Mouse (Mus musculus) inflammation-experienced regulatory T-cells, adult 6 months (primary cell): ENCODE results near the gene Pik3ap1. TPM values are rescaled to one million over a fixed set of nuclear protein-coding genes. Genes with fewer than 3 reads are reported as not detected.

ENCODE experiments used
- ATAC-seq: one replicate; pipeline ENCODE4 v1.8.0; 2017
- polyA plus RNA-seq, 3 experiments: library from polyadenylated mRNA; unstranded; fragments of 100-300 nt; shearing (Covaris generic); gene quantifications; one replicate each; pipeline ENCODE4 v1.2.1; 2017

Gene Pik3ap1
- polyA plus RNA-seq, 3 experiments from 2014 or later, result 2.5 to 5.5 (median 3.8) TPM

DNA sequence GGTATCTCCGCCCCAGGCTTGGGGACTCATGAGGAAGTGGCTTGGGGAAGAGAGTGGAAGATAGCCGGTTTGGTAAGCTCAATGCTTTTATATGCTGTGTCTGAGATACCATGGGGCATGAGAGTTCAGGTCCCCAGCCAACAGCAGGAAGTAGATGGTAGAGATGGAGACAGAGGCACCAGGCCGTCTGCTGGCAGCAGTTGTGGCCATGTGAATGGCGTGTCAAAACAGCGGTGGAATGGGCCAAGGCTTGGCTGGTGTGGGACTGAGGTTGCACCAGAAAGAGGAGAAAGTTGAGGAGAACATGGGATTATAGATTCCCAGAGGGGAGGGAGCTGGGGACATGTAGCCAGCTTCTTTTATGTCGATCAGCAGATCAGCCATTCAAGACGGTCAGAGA lies 106.3 kb downstream of the Pik3ap1 start:
- no peak for ATAC-seq

DNA sequence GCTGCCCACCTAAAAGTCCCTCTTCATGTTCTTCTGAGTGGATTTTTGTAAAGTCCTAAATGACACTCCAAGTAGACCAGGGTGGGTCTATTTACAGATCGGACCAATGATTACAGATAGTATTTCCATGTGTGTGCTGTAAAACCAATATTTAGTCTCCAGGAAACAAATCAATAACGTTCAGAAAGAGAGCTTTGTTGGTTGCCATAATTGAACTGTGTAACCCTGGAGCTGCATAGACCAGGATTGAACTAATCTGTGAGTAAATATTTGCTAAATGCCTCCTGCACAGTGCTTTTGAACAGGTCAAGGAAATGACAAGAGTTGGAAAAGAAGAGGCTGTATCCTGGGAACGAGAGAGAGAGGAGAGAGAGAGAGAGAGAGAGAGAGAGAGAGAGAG lies 109.3 kb downstream of the Pik3ap1 start:
- ATAC-seq, result no peak

DNA sequence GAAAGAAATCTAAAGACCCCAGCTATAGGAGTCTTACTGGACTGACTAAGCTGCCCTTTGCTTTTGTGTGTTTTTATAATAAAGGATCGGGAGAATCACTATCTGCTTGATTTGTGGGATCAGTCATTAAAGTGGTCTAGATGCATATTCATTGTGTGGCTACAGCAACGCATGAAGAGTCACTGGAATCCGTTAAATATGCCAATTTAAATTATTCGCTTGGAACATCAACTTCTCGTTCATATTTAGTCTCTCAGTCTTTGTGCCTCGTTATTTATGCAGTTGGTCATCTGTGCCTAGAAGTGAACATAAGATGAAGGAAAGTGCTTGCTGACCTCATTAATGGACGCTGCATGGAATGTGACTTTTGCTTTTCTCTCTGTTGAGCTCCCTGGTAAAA lies 114.0 kb downstream of the Pik3ap1 start:
- ATAC-seq, result no peak

DNA sequence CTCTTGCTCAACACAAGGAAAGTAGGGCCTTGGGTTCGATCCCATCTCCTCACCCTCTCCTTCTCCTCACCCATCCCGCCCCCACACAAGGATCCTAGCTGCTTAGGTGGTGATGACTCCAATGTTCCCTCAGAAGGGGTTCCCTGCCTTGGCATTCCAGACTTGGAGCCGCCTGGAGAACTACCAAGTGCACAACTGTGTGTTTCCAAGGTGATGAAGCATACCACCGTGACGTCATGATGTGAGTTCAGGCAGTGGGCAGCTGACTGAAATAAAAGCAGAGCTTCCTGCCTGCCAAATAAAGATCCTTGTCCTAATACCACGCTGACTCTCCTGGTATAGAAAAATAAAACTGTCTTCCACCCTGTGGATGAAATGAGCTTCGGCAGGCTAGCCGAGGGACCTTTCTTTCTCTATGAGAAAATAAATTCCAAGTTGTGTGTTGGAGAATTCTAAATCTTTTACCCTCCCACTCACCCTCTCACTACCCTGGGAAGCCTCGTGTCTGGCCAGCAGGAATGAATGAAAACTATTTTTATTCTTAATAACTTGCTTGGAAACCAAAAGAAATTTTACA lies 114.7 kb downstream of the Pik3ap1 start:
- ATAC-seq, result no peak

DNA sequence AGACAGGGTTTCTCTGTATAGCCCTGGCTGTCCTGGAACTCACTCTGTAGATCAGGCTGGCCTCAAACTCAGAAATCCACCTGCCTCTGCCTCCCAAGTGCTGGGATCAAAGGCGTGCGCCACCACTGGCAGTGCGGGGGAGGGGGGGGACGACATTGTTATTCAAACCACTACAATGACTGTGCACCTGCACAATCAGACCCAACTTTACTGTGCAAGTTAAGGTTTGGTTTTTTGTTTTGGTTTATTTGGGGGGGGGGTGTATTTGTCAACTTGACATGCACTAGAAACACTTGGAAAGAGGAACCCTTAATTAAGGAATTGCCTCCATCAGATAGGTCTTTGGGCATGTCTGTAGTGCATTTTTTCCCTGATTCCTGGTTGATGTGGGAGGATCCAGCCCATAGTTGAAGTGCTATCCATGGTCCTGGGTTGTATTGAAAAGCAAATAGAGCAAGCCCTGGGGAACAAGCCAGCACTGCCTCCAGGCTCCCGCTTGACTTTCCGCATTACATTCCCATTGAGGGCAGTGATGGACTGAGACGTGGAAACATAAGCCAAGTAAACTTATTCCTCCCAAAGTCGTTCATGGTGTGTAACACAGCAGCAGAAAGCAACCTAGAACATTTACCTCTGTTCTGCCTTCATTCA lies 118.5 kb downstream of the Pik3ap1 start:
- no peak for ATAC-seq

DNA sequence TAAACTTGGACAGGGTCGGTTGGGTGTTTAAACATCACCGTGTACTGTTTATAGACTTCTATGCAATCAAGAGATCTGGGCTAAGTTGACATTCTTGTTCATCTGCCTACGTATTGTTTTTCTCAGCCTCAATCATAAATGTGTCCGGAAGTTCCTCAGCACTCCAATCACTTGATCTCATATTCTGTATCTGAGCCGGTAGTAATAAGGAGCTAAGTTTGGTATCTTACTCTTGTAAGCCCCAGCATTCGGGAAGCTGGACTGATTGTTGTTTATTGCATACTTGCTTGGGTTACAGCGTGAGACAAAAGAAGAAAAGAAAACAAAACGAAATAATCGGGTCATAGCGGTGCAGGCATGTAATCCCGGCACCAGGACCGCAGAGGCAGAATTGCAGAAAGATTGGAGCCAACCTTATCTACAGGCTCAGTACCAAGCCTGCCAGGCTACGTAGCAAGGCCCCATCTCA lies 120.5 kb downstream of the Pik3ap1 start:
- peak; percentile 60 for ATAC-seq

DNA sequence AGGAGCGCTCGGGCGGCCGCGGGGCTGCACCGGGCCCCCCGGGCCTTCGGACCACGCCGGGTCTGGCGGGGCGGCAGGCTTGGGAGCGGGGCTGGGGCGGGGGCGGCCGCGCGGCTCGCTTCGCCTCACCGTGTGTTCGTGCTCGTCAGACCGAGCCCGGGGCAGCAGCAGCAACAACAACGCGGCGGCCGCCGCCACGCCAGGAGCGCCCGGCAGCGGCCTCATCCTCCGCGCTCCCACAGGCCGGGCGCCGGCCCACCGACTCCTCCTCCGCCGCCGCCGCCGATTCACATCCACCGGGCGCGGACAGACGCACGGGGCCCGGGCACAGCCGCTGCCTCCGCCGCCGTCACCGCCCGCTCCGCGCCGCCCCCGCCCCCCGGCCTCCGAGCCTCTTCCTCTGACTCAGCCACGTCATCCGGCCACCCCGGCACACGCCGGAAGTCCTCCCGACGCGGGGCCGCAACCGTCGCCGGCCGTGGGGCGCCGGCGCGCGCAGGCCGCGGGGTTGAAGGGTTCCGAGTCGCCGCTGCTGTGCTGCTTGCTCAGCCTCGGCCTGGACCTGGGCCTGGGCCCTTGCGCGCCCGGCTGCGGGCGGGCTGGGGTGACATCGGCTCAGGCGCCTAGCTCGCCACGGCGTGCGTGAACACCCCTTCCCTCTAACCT lies 121.1 kb downstream of the Pik3ap1 start, which contains the start of gene Tm9sf3:
TSS of gene Tm9sf3 (minus strand) at position 368 of the 666 bp plus-strand sequence.
- peak; percentile 75 for ATAC-seq

DNA sequence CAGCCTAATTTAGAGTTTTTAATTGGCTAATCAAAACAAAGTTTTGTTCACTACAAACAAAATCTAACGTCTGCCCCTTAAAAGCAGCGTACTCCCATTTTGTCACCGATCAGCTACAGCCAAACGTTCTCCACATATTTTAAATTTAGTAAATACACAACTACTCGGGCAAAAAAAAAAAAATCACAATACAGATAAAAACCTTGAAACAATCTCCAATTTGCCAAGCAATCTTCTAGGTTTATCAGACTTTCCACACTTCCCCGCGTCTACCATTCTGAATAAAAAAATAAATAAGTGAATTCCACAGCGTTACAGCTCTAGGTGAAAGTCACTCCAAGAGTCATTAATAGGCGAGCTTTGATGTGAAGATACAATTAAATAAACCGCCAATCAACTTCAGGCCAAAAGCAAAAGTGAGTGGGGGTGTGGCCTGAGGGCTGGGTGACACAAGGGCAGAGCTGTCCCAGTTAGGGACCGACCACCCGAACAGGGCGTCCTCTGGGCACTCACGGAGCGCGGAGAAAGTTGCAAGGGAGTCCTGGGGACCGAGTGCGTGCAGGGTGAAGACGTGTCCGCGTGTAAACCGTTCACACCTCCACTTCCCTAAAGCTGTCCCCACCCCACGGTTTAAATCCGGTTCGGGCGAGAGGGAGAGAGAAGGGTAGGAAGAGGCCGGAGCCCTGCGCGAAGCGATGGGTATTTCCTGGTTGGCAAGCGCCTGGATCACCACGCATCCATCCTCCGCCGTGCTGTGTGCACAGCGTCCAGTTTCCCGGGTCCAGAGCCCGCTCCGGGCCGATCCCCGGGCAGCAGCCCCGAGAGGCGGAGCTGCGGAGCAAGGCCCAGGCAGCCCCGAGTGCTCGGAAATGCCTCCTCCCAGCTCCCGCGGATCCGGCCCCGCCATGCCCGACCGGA lies 121.9 kb downstream of the Pik3ap1 start:
- ATAC-seq, result peak; percentile 51

DNA sequence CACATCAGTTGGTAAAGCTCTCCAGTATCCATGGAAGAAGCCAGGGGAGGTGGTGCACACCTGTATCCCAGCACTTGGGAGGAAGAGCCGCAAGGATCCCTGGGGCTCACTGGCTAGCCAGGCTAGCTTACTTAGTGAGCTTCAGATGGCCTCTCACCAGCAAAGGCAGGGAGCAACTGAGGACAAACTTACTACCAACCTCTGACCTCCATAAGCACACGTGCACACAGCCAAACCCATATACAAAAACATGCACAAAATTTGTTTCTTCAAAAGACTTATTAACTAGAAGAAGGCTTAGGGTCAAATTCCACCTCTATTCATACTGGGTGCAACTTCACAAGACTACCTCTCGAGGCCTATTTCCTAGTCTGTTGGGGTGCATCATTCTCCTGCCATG lies 124.2 kb downstream of the Pik3ap1 start:
- no peak for ATAC-seq

DNA sequence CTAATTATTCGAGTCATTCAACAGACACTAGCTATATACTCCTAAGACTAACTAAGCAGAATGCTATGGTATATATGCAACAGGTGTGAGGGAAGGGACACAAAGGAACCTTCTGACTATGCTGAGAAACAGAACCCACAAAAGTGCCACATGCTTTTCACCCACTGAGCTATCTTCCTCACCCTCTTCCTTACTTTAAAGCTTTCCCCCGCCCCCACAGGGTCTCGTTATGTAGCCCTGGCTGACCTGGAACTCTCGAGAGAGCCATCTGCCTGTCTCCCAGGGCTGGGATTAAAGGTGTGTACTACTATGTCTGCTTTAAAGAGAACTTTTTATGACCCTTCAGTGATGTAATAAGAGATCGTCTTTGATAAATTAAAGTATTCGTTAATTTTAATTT lies 125.6 kb downstream of the Pik3ap1 start:
- no peak for ATAC-seq

DNA sequence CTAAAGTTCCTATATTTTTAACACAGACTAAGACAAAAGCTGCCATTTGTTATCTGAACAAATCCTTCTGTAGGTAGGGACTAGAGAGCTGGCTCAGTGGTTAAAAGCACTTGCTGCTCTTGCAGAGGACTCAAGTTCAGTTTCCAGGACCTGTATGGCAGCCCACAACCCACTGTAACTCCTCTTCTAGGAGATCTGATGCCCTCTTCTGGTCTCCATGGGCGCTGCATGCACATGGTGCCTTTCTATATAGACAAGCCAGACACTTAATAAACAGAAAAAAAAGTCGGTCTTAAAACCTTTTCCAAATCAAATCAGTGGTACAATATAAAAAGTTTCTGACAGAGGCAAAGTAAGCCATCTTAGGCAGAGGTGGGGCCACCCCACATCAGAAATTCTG lies 126.2 kb downstream of the Pik3ap1 start:
- ATAC-seq, result peak; percentile 49

DNA sequence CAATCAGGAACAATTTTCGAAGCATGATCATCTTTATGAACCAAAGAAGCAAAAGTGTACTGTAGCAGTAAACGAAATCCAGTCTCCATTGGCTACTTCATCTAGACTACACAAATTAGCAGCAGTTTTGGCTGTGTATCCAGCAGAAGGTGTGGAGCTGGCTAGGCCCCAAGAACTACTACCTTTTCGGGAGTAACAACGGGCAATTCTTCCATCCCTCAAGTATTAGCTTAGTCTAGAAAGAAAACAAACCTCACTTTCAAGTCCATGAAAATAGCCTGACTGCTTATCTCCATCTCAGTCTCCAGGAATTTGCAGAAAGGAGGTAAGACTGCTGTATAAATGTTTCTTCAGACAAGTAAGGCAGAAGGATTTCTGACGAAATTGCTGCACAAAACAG lies 130.3 kb downstream of the Pik3ap1 start:
- no peak for ATAC-seq

DNA sequence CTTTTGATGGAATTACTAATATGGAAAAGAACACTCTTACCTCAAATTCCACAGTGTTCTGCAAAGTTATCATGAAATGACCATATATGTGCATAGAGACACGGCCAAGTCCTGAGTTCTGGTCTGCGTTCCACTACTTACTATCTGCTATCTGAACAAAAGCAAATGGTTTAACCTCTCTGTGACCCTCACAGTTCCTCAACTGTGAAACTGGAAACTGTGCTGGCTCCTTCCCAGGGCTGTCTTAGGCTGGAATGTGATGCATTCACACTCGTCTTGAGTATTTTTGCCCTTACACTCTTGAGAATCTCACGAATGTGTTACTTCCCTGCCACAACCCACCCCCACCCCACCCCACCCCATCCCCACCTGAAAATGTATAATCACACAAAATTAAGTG lies 135.9 kb downstream of the Pik3ap1 start:
- no peak for ATAC-seq

DNA sequence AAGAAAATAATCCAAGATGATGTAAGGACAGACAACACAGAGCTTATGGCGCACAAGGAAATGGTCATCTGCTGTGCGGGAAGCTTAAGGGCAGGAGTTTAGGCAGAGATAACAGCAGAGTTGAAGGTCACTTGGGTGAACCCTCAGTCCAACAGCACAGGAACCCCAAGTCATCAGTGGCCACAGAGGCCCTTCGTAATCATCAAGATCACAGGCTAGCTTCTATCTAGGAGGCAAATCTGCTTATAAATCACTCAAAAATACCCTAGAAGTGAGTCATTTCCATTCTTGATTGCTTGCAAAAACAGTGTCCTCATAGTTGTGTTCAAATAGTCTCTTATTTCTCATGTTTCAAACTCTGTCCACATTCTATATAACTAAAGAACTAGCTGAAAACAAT lies 136.6 kb downstream of the Pik3ap1 start:
- ATAC-seq, result no peak

DNA sequence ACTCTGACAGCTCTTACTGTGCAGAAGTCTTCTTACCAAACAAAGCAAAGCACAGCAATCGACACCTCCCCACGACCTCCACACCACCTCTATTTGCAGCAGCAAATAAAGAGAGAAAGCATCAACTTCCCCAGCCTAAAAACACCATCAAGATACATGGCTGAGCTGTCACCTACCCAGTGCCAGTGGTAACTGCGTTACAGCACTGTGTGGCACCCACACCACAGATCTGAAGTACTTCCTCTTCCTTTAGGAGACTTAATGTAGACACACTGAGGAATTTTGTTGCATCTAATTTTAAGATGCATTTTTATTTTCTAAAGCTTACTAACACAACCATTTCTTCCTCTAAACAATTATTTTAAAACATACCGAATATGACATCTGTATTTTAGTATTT lies 138.6 kb downstream of the Pik3ap1 start:
- ATAC-seq, result no peak

DNA sequence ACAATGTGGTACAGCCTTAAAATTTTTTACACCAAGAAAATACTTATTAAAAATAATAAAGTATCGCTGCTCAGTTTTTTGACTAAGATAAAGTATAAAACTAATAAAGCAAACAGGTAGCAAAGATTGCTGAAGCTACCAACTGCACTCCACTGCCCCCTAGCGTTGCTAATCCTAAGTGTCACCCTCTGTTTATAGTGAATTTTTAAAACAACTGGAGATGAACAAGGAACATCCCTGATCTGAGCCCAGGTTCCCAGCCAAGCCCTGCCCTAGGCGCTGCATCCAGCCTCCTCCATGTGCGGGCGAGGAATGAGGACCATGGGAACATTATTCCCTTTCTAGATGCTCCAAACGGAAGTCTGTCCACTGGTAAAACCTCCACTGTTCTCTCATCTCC lies 140.3 kb downstream of the Pik3ap1 start:
- ATAC-seq, result peak; percentile 41

DNA sequence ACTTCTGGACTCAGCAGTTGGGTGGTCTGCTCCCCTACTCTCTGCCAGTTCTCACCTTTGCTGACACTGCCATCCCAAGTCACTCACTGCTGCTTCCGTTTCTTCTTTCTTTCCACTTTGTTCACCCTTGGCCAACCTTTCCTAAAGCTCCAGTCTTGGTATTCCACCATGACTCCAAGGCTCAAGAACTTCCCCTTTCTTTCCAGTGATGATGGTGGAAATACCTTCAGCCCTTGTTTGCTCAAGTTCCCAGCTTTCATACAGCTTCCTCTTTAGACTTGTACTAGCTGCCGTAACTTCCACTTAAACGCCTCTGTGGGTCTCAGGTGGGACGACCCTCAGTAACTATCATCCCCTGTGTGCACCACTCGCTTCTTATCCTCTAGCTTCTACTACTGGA lies 142.9 kb downstream of the Pik3ap1 start:
- no peak for ATAC-seq

DNA sequence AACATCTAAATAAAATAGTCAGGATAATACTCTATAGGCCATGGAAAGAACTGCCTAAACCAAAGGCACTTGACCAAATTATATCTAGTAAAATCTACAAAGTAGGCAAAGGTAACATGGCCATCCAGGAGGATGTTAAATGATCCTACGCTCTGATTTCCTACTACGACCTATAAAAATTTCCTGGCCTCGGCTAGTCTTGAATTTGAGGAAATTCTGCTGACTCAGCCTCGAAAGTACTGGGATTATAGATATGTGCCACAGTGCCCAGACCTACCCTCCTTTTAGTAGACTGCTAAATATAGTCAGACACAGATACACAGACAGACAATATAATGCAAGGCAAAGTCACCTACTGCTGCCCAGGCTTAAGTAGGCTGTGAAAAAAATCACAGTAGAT lies 151.2 kb downstream of the Pik3ap1 start:
- ATAC-seq, result no peak

Other genes starting within 250 kb of the Pik3ap1 start
- gene Tll2, start 178.3 kb downstream of the Pik3ap1 start, polyA plus RNA-seq, result not detected
- 10 to 100 TPM; 21.4 to 38.9 (median 32.2) TPM for gene Tm9sf3, start 121.1 kb downstream of the Pik3ap1 start, polyA plus RNA-seq
- gene Lcor, start 97.5 kb upstream of the Pik3ap1 start, polyA plus RNA-seq, result 10 to 100 TPM; 12.8 to 22.3 (median 15.7) TPM
- gene Gm340, start 197.3 kb upstream of the Pik3ap1 start, polyA plus RNA-seq, result 1 to 10 TPM; 3.3 to 4.3 (median 4.1) TPM